8 mouse cellular contexts compared by ENCODE assay signal in the genomic region with DNA sequence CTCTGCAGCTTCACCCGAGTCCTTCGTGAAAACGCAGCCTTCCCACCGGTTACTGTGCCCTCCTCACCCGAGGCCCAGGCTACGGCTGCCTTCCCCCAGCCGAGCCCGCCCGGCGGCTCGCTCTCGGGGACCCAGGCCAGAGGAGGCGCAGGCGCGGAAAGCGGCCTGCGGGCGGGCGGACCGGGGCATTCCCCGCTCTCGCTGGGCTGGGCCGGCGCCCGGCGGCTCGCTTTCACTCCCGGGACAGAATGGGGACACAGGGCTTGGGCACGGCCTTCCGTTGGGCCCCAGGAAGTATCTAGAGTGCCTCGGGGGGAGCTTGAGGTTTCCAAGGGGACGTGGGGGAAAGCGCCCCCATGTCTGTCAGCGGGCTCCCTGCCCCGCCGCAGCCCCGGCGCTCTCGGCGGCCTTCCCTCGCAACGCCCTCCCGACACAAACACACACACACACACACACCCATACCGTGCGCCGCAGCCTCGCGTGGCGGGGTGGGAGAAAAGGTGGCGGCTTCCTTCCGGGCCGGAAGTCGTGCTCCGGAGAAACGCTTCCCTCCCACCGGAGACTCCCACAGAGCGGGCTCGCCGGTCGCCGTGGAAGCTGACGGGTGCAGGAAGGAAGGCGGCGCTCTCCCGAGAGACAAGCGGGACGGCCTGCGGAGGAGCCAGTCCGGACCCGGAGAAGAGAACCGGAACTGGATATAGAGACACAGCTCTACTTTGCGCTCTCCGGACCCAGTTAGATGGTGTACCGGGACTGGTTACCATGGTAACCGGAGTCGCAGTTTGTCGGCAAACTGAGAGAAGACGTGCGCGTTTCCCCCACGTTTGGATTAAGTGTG. TPM values are rescaled to one million over a fixed set of nuclear protein-coding genes. Genes with fewer than 3 reads are reported as not detected.
A peak's percentile ranks its signal among the peaks of the same experiment; 100 is the strongest.
DNase-seq lines count a peak whose midpoint lies in the region; ATAC-seq and TF ChIP-seq lines count a peak whose summit lies in the region.

Gene Pih1d2 (plus strand): TSS at position 556 of the 838 bp plus-strand sequence.
Gene Nkapd1 (minus strand): TSS at position 699 of the 838 bp plus-strand sequence.

- under 1% methylated on average over 68 of the region's 81 CpGs for WGBS in forebrain, embryonic 11.5 days
- under 1% methylated on average over 80 of the region's 81 CpGs for WGBS in heart, embryonic 16.5 days
- WGBS in liver, embryonic 16.5 days (ENCODE audit: insufficient replicate concordance): under 1% methylated on average over 80 of the region's 81 CpGs
- under 1% methylated on average over 70 of the region's 81 CpGs for WGBS in neural tube, embryonic 13.5 days

- TF ChIP-seq POLR2A in testis, adult 2 months (IDR thresholded peaks at IDR 0.05; ENCODE audit: control insufficient read depth, low read depth, low read length): peak; percentile 75

- H3K27me3 ChIP-seq in forebrain, embryonic 11.5 days (ENCODE audit: control insufficient read depth, insufficient read depth, low read length): no peaks in the 10 kb centered on the region
- no peaks in the 10 kb centered on the region for H3K27me3 ChIP-seq in heart, embryonic 16.5 days (ENCODE audit: control insufficient read depth, insufficient read depth, low read length)
- no peaks in the 10 kb centered on the region for H3K27me3 ChIP-seq in liver, embryonic 16.5 days (ENCODE audit: control insufficient read depth, insufficient read depth, low read depth, low read length)
- H3K27me3 ChIP-seq in neural tube, embryonic 13.5 days: no peaks in the 10 kb centered on the region
- H3K27me3 ChIP-seq in testis, adult 2 months (ENCODE audit: control insufficient read depth, insufficient read depth, low read length): no peaks in the 10 kb centered on the region

- H3K4me3 ChIP-seq in forebrain, embryonic 11.5 days (ENCODE audit: low read depth, low read length): peak within 1 kb of the TSS; percentile 97
- H3K4me3 ChIP-seq in heart, embryonic 16.5 days (ENCODE audit: low read length): peak within 1 kb of the TSS; percentile 86
- peak within 1 kb of the TSS; percentile 98 for H3K4me3 ChIP-seq in liver, embryonic 16.5 days (ENCODE audit: low read depth, low read length)
- peak within 1 kb of the TSS; percentile 100 for H3K4me3 ChIP-seq in neural tube, embryonic 13.5 days
- H3K4me3 ChIP-seq in testis, adult 2 months (ENCODE audit: control insufficient read depth, low read depth, low read length): peak within 1 kb of the TSS; percentile 97

- DNase-seq in CD8-positive naive resting alpha-beta T cell, adult 2 months (ENCODE audit: low read depth in 2 of 2, low spot score in 2 of 2): peak; percentile 88 to 91
- peak; percentile 92 for DNase-seq in c-Kit-positive CD71-negative TER-119-negative erythroid progenitor cells, embryonic 14.5 days (ENCODE audit: low read depth)
- peak; percentile 90 for DNase-seq in forebrain, embryonic 11.5 days (ENCODE audit: low spot score)
- DNase-seq in kidney, postnatal 36 days: peak; percentile 89 to 90

- TF ChIP-seq CTCF in testis, adult 2 months (IDR thresholded peaks at IDR 0.05; ENCODE audit: control insufficient read depth, insufficient read depth, insufficient replicate concordance, low read depth, low read length): no peak

- H3K9ac ChIP-seq in forebrain, embryonic 11.5 days (ENCODE audit: low read length): peak within 1 kb of the TSS; percentile 95
- peak within 1 kb of the TSS; percentile 93 for H3K9ac ChIP-seq in heart, embryonic 16.5 days (ENCODE audit: low read length)
- H3K9ac ChIP-seq in liver, embryonic 16.5 days (ENCODE audit: low read depth, low read length): peak within 1 kb of the TSS; percentile 95
- H3K9ac ChIP-seq in neural tube, embryonic 13.5 days: peak within 1 kb of the TSS; percentile 96

- H3K9me3 ChIP-seq in forebrain, embryonic 11.5 days (ENCODE audit: control insufficient read depth, low read length): no peaks in the 10 kb centered on the region
- H3K9me3 ChIP-seq in heart, embryonic 16.5 days (replicated peaks; ENCODE audit: control insufficient read depth, low read length): no peaks in the 10 kb centered on the region
- H3K9me3 ChIP-seq in liver, embryonic 16.5 days (replicated peaks; ENCODE audit: control insufficient read depth, low read length): no peaks in the 10 kb centered on the region
- H3K9me3 ChIP-seq in neural tube, embryonic 13.5 days: no peaks in the 10 kb centered on the region

- ATAC-seq in forebrain, embryonic 11.5 days (replicated peaks; ENCODE audit: low FRiP score): peak; percentile 93
- ATAC-seq in heart, embryonic 16.5 days (replicated peaks; ENCODE audit: extremely low read depth, insufficient read depth, low FRiP score): peak; percentile 91
- ATAC-seq in liver, embryonic 16.5 days (ENCODE audit: low read depth): peak; percentile 90
- ATAC-seq in neural tube, embryonic 13.5 days (ENCODE audit: low read depth): peak; percentile 97

- H3K27ac ChIP-seq in forebrain, embryonic 11.5 days (ENCODE audit: low read depth, low read length): peak within 1 kb of the TSS; percentile 85
- H3K27ac ChIP-seq in heart, embryonic 16.5 days (ENCODE audit: low read length): peak within 1 kb of the TSS; percentile 95
- H3K27ac ChIP-seq in liver, embryonic 16.5 days (ENCODE audit: low read length): peak within 1 kb of the TSS; percentile 95
- H3K27ac ChIP-seq in neural tube, embryonic 13.5 days (replicated peaks): peak within 1 kb of the TSS; percentile 97
- H3K27ac ChIP-seq in testis, adult 2 months (ENCODE audit: control insufficient read depth, insufficient read depth, low read depth, low read length): peak within 1 kb of the TSS; percentile 97

- no peaks in the 10 kb centered on the region; the same call in 1 of the 2 replicates for H3K4me1 ChIP-seq in forebrain, embryonic 11.5 days (replicated peaks; ENCODE audit: control insufficient read depth, insufficient read depth, low read length)
- H3K4me1 ChIP-seq in heart, embryonic 16.5 days (ENCODE audit: control insufficient read depth, insufficient read depth, low read length): peaks cover 8% of the 10 kb centered on the region
- peaks cover 8% of the 10 kb centered on the region for H3K4me1 ChIP-seq in liver, embryonic 16.5 days (ENCODE audit: control insufficient read depth, low read depth, low read length)
- H3K4me1 ChIP-seq in neural tube, embryonic 13.5 days (replicated peaks): peaks cover 28% of the 10 kb centered on the region
- no peaks in the 10 kb centered on the region; the same call in none of the 2 replicates for H3K4me1 ChIP-seq in testis, adult 2 months (ENCODE audit: control insufficient read depth, insufficient read depth, low read length)

- peaks cover 7% of the 10 kb centered on the region; the same call in 1 of the 2 replicates for H3K36me3 ChIP-seq in forebrain, embryonic 11.5 days (ENCODE audit: control insufficient read depth, insufficient read depth, low read length)
- H3K36me3 ChIP-seq in heart, embryonic 16.5 days (ENCODE audit: control insufficient read depth, insufficient read depth): peaks cover 25% of the 10 kb centered on the region
- peaks cover 14% of the 10 kb centered on the region for H3K36me3 ChIP-seq in liver, embryonic 16.5 days (ENCODE audit: control insufficient read depth, insufficient read depth)
- H3K36me3 ChIP-seq in neural tube, embryonic 13.5 days: peaks cover 31% of the 10 kb centered on the region
- peaks cover 3% of the 10 kb centered on the region for H3K36me3 ChIP-seq in testis, adult 2 months (ENCODE audit: control insufficient read depth, insufficient read depth, low read length)

- peak within 1 kb of the TSS; percentile 77 for H3K4me2 ChIP-seq in forebrain, embryonic 11.5 days (ENCODE audit: low read depth, low read length, severe bottlenecking)
- H3K4me2 ChIP-seq in heart, embryonic 16.5 days (ENCODE audit: low read depth, low read length): peak within 1 kb of the TSS; percentile 83
- peak within 1 kb of the TSS; percentile 79 for H3K4me2 ChIP-seq in liver, embryonic 16.5 days (ENCODE audit: low read depth, low read length)
- H3K4me2 ChIP-seq in neural tube, embryonic 13.5 days: peak within 1 kb of the TSS; percentile 85

RNA-seq across cellular contexts. Expression of gene Pih1d2, which starts in this region (rescaled TPM):
- polyA plus RNA-seq in forebrain, embryonic 11.5 days (2014; fragmentation: Nextera tagmentation; extraction: Ambion mirVana): 7.2 and 8.6 TPM in 2 replicates
- 1.9 and 3.1 TPM in 2 replicates for polyA plus RNA-seq in heart, embryonic 16.5 days (2015; fragmentation: Nextera tagmentation; extraction: Ambion mirVana)
- polyA plus RNA-seq in liver, embryonic 16.5 days (2015; fragmentation: Nextera tagmentation; extraction: Ambion mirVana): 0.55 and 0.90 TPM in 2 replicates
- polyA plus RNA-seq in neural tube, embryonic 13.5 days (2015; fragmentation: Nextera tagmentation; extraction: Ambion mirVana): 5.2 and 5.8 TPM in 2 replicates
- polyA plus RNA-seq in testis, adult 2 months (2012; rRNA removed): 38.2 and 40.3 TPM in 2 replicates

RNA-seq across cellular contexts. Expression of gene Nkapd1, which starts in this region (rescaled TPM):
- polyA plus RNA-seq in forebrain, embryonic 11.5 days (2014; fragmentation: Nextera tagmentation; extraction: Ambion mirVana): 23.3 and 24.3 TPM in 2 replicates
- 12.1 and 13.0 TPM in 2 replicates for polyA plus RNA-seq in heart, embryonic 16.5 days (2015; fragmentation: Nextera tagmentation; extraction: Ambion mirVana)
- 5.8 and 5.9 TPM in 2 replicates for polyA plus RNA-seq in liver, embryonic 16.5 days (2015; fragmentation: Nextera tagmentation; extraction: Ambion mirVana)
- 24.6 and 25.7 TPM in 2 replicates for polyA plus RNA-seq in neural tube, embryonic 13.5 days (2015; fragmentation: Nextera tagmentation; extraction: Ambion mirVana)
- 6.0 and 6.4 TPM in 2 replicates for polyA plus RNA-seq in testis, adult 2 months (2012; rRNA removed)

Comparison
In these comparisons a context has a peak if more than half of its experiments do, and no peak if none do; other contexts are left out.
1. Peak in every context shown above with its lines: DNase-seq, ATAC-seq, H3K4me3 ChIP-seq and H3K27ac ChIP-seq.